Mouse (Mus musculus): Measurements from ENCODE around the gene Lsm14b.

Lsm14b gene

GRCm38 (mm10) chr2:180024401-180025098 is at the start of gene Lsm14b:
TSS of gene Lsm14b (plus strand) at chr2:180024987.
- DNase-seq (ENCODE audit: low read depth in 2 of 2, low spot score in 2 of 2): peak; percentile 98 to 99

GRCm38 (mm10) chr2:179975851-179976250 is 48.9 kb upstream of the Lsm14b start:
- DNase-seq (ENCODE audit: low read depth in 2 of 2, low spot score in 2 of 2): no peak

GRCm38 (mm10) chr2:179976295-179976627 is 48.5 kb upstream of the Lsm14b start:
- no peak for DNase-seq (ENCODE audit: low read depth in 2 of 2, low spot score in 2 of 2)

- peak; percentile 80 to 85 for DNase-seq (ENCODE audit: low read depth in 2 of 2, low spot score in 2 of 2)
These were observed 48.0 kb upstream of the Lsm14b start, which contains the start of gene Taf4 for GRCm38 (mm10) chr2:179976628-179977343. TSS of gene Taf4 (minus strand) at chr2:179976646.

- DNase-seq (ENCODE audit: low read depth in 2 of 2, low spot score in 2 of 2): no peak
These were observed 47.3 kb upstream of the Lsm14b start for GRCm38 (mm10) chr2:179977344-179978025.

GRCm38 (mm10) chr2:179978250-179978649 is 46.5 kb upstream of the Lsm14b start:
- no peak for DNase-seq (ENCODE audit: low read depth in 2 of 2, low spot score in 2 of 2)

GRCm38 (mm10) chr2:179979836-179980235 is 45.0 kb upstream of the Lsm14b start:
- DNase-seq (ENCODE audit: low read depth in 2 of 2, low spot score in 2 of 2): no peak

- no peak for DNase-seq (ENCODE audit: low read depth in 2 of 2, low spot score in 2 of 2)
These were observed 44.2 kb upstream of the Lsm14b start for GRCm38 (mm10) chr2:179980616-179981015.

GRCm38 (mm10) chr2:179982715-179983114 is 42.1 kb upstream of the Lsm14b start:
- DNase-seq (ENCODE audit: low read depth in 2 of 2, low spot score in 2 of 2): no peak

GRCm38 (mm10) chr2:179984830-179985229 is 40.0 kb upstream of the Lsm14b start:
- no peak for DNase-seq (ENCODE audit: low read depth in 2 of 2, low spot score in 2 of 2)

GRCm38 (mm10) chr2:179985695-179986094 is 39.1 kb upstream of the Lsm14b start:
- no peak for DNase-seq (ENCODE audit: low read depth in 2 of 2, low spot score in 2 of 2)

- no peak for DNase-seq (ENCODE audit: low read depth in 2 of 2, low spot score in 2 of 2)
These were observed 38.3 kb upstream of the Lsm14b start for GRCm38 (mm10) chr2:179986437-179987022.

GRCm38 (mm10) chr2:179989098-179989497 is 35.7 kb upstream of the Lsm14b start:
- no peak for DNase-seq (ENCODE audit: low read depth in 2 of 2, low spot score in 2 of 2)

- no peak for DNase-seq (ENCODE audit: low read depth in 2 of 2, low spot score in 2 of 2)
These were observed 31.7 kb upstream of the Lsm14b start for GRCm38 (mm10) chr2:179993071-179993470.

- DNase-seq (ENCODE audit: low read depth in 2 of 2, low spot score in 2 of 2): no peak
These were observed 26.4 kb upstream of the Lsm14b start for GRCm38 (mm10) chr2:179998431-179998830.

- DNase-seq (ENCODE audit: low read depth in 2 of 2, low spot score in 2 of 2): no peak
These were observed 23.2 kb upstream of the Lsm14b start for GRCm38 (mm10) chr2:180001635-180002034.

GRCm38 (mm10) chr2:180005656-180006351 is 19.0 kb upstream of the Lsm14b start:
- DNase-seq (ENCODE audit: low read depth in 2 of 2, low spot score in 2 of 2): no peak

GRCm38 (mm10) chr2:180006352-180007017 is 18.3 kb upstream of the Lsm14b start:
- DNase-seq (ENCODE audit: low read depth in 2 of 2, low spot score in 2 of 2): no peak

GRCm38 (mm10) chr2:180010686-180011085 is 14.1 kb upstream of the Lsm14b start:
- DNase-seq (ENCODE audit: low read depth in 2 of 2, low spot score in 2 of 2): no peak

GRCm38 (mm10) chr2:180011370-180011769 is 13.4 kb upstream of the Lsm14b start:
- no peak for DNase-seq (ENCODE audit: low read depth in 2 of 2, low spot score in 2 of 2)

- no peak for DNase-seq (ENCODE audit: low read depth in 2 of 2, low spot score in 2 of 2)
These were observed 11.1 kb upstream of the Lsm14b start for GRCm38 (mm10) chr2:180013686-180014085.
